Comparison of ENCODE assay signal across 9 mouse cellular contexts in genomic region chr4:107823511-107823910, GRCm38 (mm10). TPM values are rescaled to one million over a fixed set of nuclear protein-coding genes. Genes with fewer than 3 reads are reported as not detected.
DNase-seq lines count a peak whose midpoint lies in the region; ATAC-seq and TF ChIP-seq lines count a peak whose summit lies in the region.
"Had no signal": no experiment of that assay in that cellular context is flagged by ENCODE, and none has a peak within 500 bp of the region (broad histone marks: within the 10 kb centered on the region; RNA-seq: fewer than 3 reads in every experiment).

No protein-coding gene starts in this region.

- H3K4me1 ChIP-seq in E14TG2a.4 (replicated peaks; ENCODE audit: low read depth, low read length) = peaks cover 17% of the 10 kb centered on the region
- H3K4me1 ChIP-seq in forebrain, embryonic 10.5 days = peaks cover 93% of the 10 kb centered on the region
- H3K4me1 ChIP-seq in limb, embryonic 12.5 days (replicated peaks) = peaks cover 21% of the 10 kb centered on the region

- H3K9me3 ChIP-seq in E14TG2a.4 (ENCODE audit: low read length) = no peaks in the 10 kb centered on the region
- H3K9me3 ChIP-seq in forebrain, embryonic 10.5 days = no peaks in the 10 kb centered on the region
- H3K9me3 ChIP-seq in limb, embryonic 12.5 days = no peaks in the 10 kb centered on the region

- TF ChIP-seq CTCF in E14TG2a.4 (conservative IDR thresholded peaks at IDR 0.05; ENCODE audit: low read length) = no peak

- WGBS in forebrain, embryonic 10.5 days = 44% methylated on average over 11 of the region's 11 CpGs
- 40% methylated on average over 11 of the region's 11 CpGs for WGBS in limb, embryonic 12.5 days

- H3K9ac ChIP-seq in limb, embryonic 12.5 days (replicated peaks) = no peak overlapping the region

- peak overlapping the region; percentile 79 for H3K27ac ChIP-seq in forebrain, embryonic 10.5 days
- no peak overlapping the region for H3K27ac ChIP-seq in limb, embryonic 12.5 days
- H3K27ac ChIP-seq: macrophage had no signal

- peaks cover 8% of the 10 kb centered on the region; the same call in 1 of the 2 replicates for H3K36me3 ChIP-seq in E14TG2a.4 (ENCODE audit: insufficient read depth, low read length)
- peaks cover 30% of the 10 kb centered on the region; the same call in 1 of the 2 replicates for H3K36me3 ChIP-seq in forebrain, embryonic 10.5 days (replicated peaks)
- no peaks in the 10 kb centered on the region for H3K36me3 ChIP-seq in limb, embryonic 12.5 days

- H3K4me3 ChIP-seq in E14TG2a.4 (replicated peaks; ENCODE audit: low read length) = peak overlapping the region; percentile 68; the same call in 1 of the 2 replicates
- H3K4me3 ChIP-seq in forebrain, embryonic 10.5 days = peak overlapping the region; percentile 10; the same call in 1 of the 2 replicates
- no peak overlapping the region for H3K4me3 ChIP-seq in limb, embryonic 12.5 days (replicated peaks)

- DNase-seq in MN1 (ENCODE audit: low spot score) = peak; percentile 56
- no peak for DNase-seq in forebrain, embryonic 10.5 days (ENCODE audit: extremely low spot score, low spot score)
- no peak for DNase-seq in lung, postnatal 25 days (ENCODE audit: low spot score)
- DNase-seq in testis, postnatal 10 days (ENCODE audit: low spot score) = no peak
- DNase-seq in layer of hippocampus, postnatal 14 days (ENCODE audit: low spot score in 2 of 2) = no peak
- no peak for DNase-seq in spleen, adult 12 weeks (ENCODE audit: low spot score)

- 0 out of 2 replicates have a peak overlapping the region, but pooled peaks have one; percentile 1 for H3K4me2 ChIP-seq in limb, embryonic 12.5 days

- peaks cover 15% of the 10 kb centered on the region for H3K27me3 ChIP-seq in E14TG2a.4 (ENCODE audit: insufficient read depth, low read length)
- H3K27me3 ChIP-seq in forebrain, embryonic 10.5 days (ENCODE audit: poor library complexity, severe bottlenecking) = no peaks in the 10 kb centered on the region
- peaks cover under 1% of the 10 kb centered on the region for H3K27me3 ChIP-seq in limb, embryonic 12.5 days

- no peak for ATAC-seq in limb, embryonic 12.5 days (ENCODE audit: insufficient number of reproducible peaks, insufficient read depth, low FRiP score, low TSS enrichment, low read depth)

RNA-seq across cellular contexts. Expression of gene Lrp8, which starts 21.4 kb away (rescaled TPM):
- polyA plus RNA-seq in forebrain, embryonic 10.5 days (2016; fragmentation: Nextera tagmentation; extraction: Ambion mirVana) = 11.2 and 11.3 TPM in 2 replicates
- polyA plus RNA-seq in limb, embryonic 12.5 days (2016; fragmentation: Nextera tagmentation; extraction: Ambion mirVana) = 6.0 and 7.4 TPM in 2 replicates
- total RNA-seq in layer of hippocampus, postnatal 14 days (2021) = 100 to 1,000 TPM; 116 to 132 TPM

RNA-seq across cellular contexts. Expression of gene Magoh, which starts 56.0 kb away (rescaled TPM):
- polyA plus RNA-seq in forebrain, embryonic 10.5 days (2016; fragmentation: Nextera tagmentation; extraction: Ambion mirVana) = 245 and 247 TPM in 2 replicates
- polyA plus RNA-seq in limb, embryonic 12.5 days (2016; fragmentation: Nextera tagmentation; extraction: Ambion mirVana) = 255 and 288 TPM in 2 replicates
- 10 to 100 TPM; 37.4 to 40.5 TPM for total RNA-seq in layer of hippocampus, postnatal 14 days (2021)
